Mouse (Mus musculus): ENCODE measurements at regions not wholly inside any gene's neighbourhood (a gene's known extent, or its start where the extent isn't known, plus 50 kb on each side); places are given as distances from the start of the nearest gene placed in this dataset.

DNA sequence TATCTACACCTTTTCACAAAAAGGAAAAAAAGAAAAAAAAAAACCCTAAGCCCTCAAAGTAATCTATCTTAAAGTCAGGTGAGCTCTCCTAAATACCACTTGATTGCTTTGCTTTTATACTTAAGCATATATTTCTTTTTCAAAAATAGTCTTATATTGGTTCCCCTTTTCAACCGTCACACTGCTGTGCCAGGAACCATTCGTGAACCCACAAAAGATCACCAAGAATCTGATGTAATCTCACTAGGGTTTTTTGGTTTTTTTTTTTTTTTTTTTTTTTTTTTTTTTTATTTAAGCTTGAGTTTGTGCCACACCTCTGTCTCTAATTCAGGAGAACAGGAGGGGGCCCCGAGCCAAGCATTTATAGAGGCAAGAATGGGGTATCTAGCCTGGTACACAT lies 1482.7 kb downstream of the Slc22a22 start:
- ATAC-seq, result no peak
- Histone ChIP-seq H3K4me1 (ENCODE audit: insufficient read depth, low read depth, low read length) (no peaks in the 10 kb centered on the region), H3K4me2 (replicated peaks; ENCODE audit: low read depth, low read length) (no peak overlapping the region), H3K27me3 (replicated peaks; ENCODE audit: insufficient read depth, low read length) (no peaks in the 10 kb centered on the region), H3K4me3 (ENCODE audit: low read depth, low read length) (no peak overlapping the region), H3K27ac (ENCODE audit: low read length) (no peak overlapping the region), H3K9me3 (ENCODE audit: low read length) (no peaks in the 10 kb centered on the region), H3K36me3 (ENCODE audit: insufficient read depth, low read length) (no peaks in the 10 kb centered on the region), H3K9ac (replicated peaks; ENCODE audit: low read depth) (no peak overlapping the region)
- DNase-seq (ENCODE audit: low spot score), result no peak
- TF ChIP-seq EP300 (IDR thresholded peaks at IDR 0.05), result no peak
- TF ChIP-seq CTCF (IDR thresholded peaks at IDR 0.05), result no peak
- 74% methylated on average over 3 of the region's 3 CpGs for WGBS

DNA sequence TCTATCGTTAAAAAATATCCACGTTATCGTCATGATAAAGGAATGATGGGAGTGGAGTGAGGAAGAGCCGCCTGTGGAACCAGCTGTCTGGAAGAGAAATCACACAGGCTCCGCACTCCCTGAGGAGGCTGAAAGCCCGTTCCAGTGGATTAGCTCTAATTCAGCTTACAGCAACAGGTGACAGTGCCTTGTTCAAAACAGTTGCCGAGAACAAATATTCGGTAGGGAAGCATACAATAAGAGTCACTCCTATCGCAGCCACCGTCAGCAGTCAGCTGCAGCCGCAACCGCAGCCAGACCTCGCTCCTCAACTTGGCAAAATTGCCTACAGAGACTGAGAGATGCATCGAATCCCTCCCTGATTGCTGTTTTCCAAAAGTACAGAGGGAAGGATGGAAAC lies 1501.6 kb downstream of the Slc22a22 start:
- Histone ChIP-seq H3K9me3 (ENCODE audit: low read length) (no peaks in the 10 kb centered on the region), H3K27me3 (replicated peaks; ENCODE audit: insufficient read depth, low read length) (no peaks in the 10 kb centered on the region), H3K4me3 (ENCODE audit: low read depth, low read length) (no peak overlapping the region), H3K4me1 (ENCODE audit: insufficient read depth, low read depth, low read length) (no peaks in the 10 kb centered on the region), H3K4me2 (replicated peaks; ENCODE audit: low read depth, low read length) (no peak overlapping the region), H3K9ac (replicated peaks; ENCODE audit: low read depth) (no peak overlapping the region), H3K36me3 (ENCODE audit: insufficient read depth, low read length) (no peaks in the 10 kb centered on the region), H3K27ac (ENCODE audit: low read length) (no peak overlapping the region)
- ATAC-seq (no peak), DNase-seq (ENCODE audit: low spot score) (no peak)
- TF ChIP-seq CTCF (IDR thresholded peaks at IDR 0.05) (no peak), EP300 (IDR thresholded peaks at IDR 0.05) (no peak)
- WGBS, result 77% methylated on average over 14 of the region's 14 CpGs

DNA sequence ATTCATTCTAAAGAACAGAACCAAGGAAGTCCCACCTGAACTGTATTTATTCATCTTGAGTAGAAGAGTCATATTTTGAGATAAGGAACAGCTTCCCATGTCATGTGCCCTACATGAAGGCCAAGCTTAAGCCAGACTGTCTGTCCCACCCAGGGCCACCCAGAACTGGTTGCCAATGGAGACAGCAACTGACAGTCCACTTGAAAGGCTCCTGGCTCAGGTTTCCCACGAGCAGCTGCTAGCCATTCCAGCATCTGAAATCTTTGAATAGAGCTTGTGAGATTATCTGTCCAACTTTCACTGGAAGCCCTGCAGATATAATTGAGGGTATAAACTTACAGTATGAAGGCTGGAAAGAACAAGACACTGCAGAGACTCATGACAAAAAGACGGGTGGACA lies 1510.6 kb downstream of the Slc22a22 start:
- WGBS, result 23% methylated on average over 2 of the region's 2 CpGs
- Histone ChIP-seq H3K4me1 (ENCODE audit: insufficient read depth, low read depth, low read length) (no peaks in the 10 kb centered on the region), H3K9ac (replicated peaks; ENCODE audit: low read depth) (no peak overlapping the region), H3K27me3 (replicated peaks; ENCODE audit: insufficient read depth, low read length) (no peaks in the 10 kb centered on the region), H3K9me3 (ENCODE audit: low read length) (no peaks in the 10 kb centered on the region), H3K27ac (ENCODE audit: low read length) (no peak overlapping the region), H3K4me3 (ENCODE audit: low read depth, low read length) (no peak overlapping the region), H3K4me2 (replicated peaks; ENCODE audit: low read depth, low read length) (no peak overlapping the region), H3K36me3 (ENCODE audit: insufficient read depth, low read length) (no peaks in the 10 kb centered on the region)
- DNase-seq (ENCODE audit: low spot score) (no peak), ATAC-seq (no peak)
- no peak for TF ChIP-seq EP300 (IDR thresholded peaks at IDR 0.05)
- TF ChIP-seq CTCF (IDR thresholded peaks at IDR 0.05), result no peak

- ATAC-seq, result no peak
- H3K4me3 ChIP-seq (ENCODE audit: low read depth, low read length), result no peak overlapping the region
- no peak overlapping the region for H3K4me2 ChIP-seq (replicated peaks; ENCODE audit: low read depth, low read length)
- H3K4me1 ChIP-seq (ENCODE audit: insufficient read depth, low read depth, low read length), result no peaks in the 10 kb centered on the region
- H3K27me3 ChIP-seq (replicated peaks; ENCODE audit: insufficient read depth, low read length), result no peaks in the 10 kb centered on the region
- H3K9ac ChIP-seq (replicated peaks; ENCODE audit: low read depth), result no peak overlapping the region
- TF ChIP-seq CTCF (IDR thresholded peaks at IDR 0.05), result no peak
- no peak for TF ChIP-seq EP300 (IDR thresholded peaks at IDR 0.05)
- whole genome bisulfite sequencing, result 66% methylated on average over 7 of the region's 7 CpGs
- no peaks in the 10 kb centered on the region for H3K36me3 ChIP-seq (ENCODE audit: insufficient read depth, low read length)
- no peaks in the 10 kb centered on the region for H3K9me3 ChIP-seq (ENCODE audit: low read length)
- no peak for DNase-seq (ENCODE audit: low spot score)
- no peak overlapping the region for H3K27ac ChIP-seq (ENCODE audit: low read length)
These were observed 1512.1 kb downstream of the Slc22a22 start for GRCm38 (mm10) chr15:55965296-55965695.

- Histone ChIP-seq H3K4me3 (ENCODE audit: low read depth, low read length) (no peak overlapping the region), H3K9me3 (ENCODE audit: low read length) (no peaks in the 10 kb centered on the region), H3K4me2 (replicated peaks; ENCODE audit: low read depth, low read length) (no peak overlapping the region), H3K4me1 (ENCODE audit: insufficient read depth, low read depth, low read length) (no peaks in the 10 kb centered on the region), H3K27me3 (replicated peaks; ENCODE audit: insufficient read depth, low read length) (no peaks in the 10 kb centered on the region), H3K9ac (replicated peaks; ENCODE audit: low read depth) (no peak overlapping the region), H3K27ac (ENCODE audit: low read length) (no peak overlapping the region), H3K36me3 (ENCODE audit: insufficient read depth, low read length) (no peaks in the 10 kb centered on the region)
- DNase-seq (ENCODE audit: low spot score) (no peak), ATAC-seq (no peak)
- TF ChIP-seq CTCF (IDR thresholded peaks at IDR 0.05) (no peak), EP300 (IDR thresholded peaks at IDR 0.05) (no peak)
- 93% methylated on average over 3 of the region's 3 CpGs for WGBS
These were observed 1515.3 kb downstream of the Slc22a22 start for GRCm38 (mm10) chr15:55962093-55962492.

All from lung, postnatal 0 days (tissue).